Mouse (Mus musculus) stomach, postnatal 0 days (tissue): ENCODE results near the gene Gjb5. TPM values are rescaled to one million over a fixed set of nuclear protein-coding genes. Genes with fewer than 3 reads are reported as not detected.
A peak's percentile ranks its signal among the peaks of the same experiment; 100 is the strongest.

Experiments
- ATAC-seq: fragments of 200-750 bp; cut with Nextera tagmentation; 2 replicates; pipeline ENCODE4 v1.8.0; 2017; ENCODE audit not compliant: low FRiP score, low TSS enrichment
- DNase-seq: peaks from one replicate; pipeline ENCODE4 v3.0.0-alpha.2; 2016; ENCODE audit warnings: low spot score
- H3K27ac ChIP-seq: fragments of 300-500 bp; sonication (generic); replicated peaks from 2 replicates; pipeline ENCODE4 v1.5.1; 2014; ENCODE audit warnings: mild to moderate bottlenecking, control low read depth
- H3K27me3 ChIP-seq: fragments of 300-500 bp; sonication (generic); 2 replicates; pipeline ENCODE4 v1.6.1; 2014; ENCODE audit warnings: low read length; ENCODE audit not compliant: control insufficient read depth, insufficient read depth
- H3K36me3 ChIP-seq: fragments of 300-500 bp; sonication (generic); 2 replicates; pipeline ENCODE4 v1.6.1; 2014; ENCODE audit warnings: low read length, mixed read lengths; ENCODE audit not compliant: control insufficient read depth, insufficient read depth
- H3K4me1 ChIP-seq: fragments of 300-500 bp; sonication (generic); replicated peaks from 2 replicates; pipeline ENCODE4 v1.6.1; 2014; ENCODE audit warnings: antibody characterized with exemption; ENCODE audit not compliant: control insufficient read depth, insufficient read depth
- H3K4me2 ChIP-seq: fragments of 300-500 bp; sonication (generic); replicated peaks from 2 replicates; pipeline ENCODE4 v1.6.1; 2014; ENCODE audit warnings: low read depth, mild to moderate bottlenecking, control low read depth, moderate library complexity
- H3K4me3 ChIP-seq: fragments of 300-500 bp; sonication (generic); 2 replicates; pipeline ENCODE4 v1.5.1; 2014; ENCODE audit warnings: low read depth, low read length, control low read depth
- H3K9ac ChIP-seq: fragments of 300-500 bp; sonication (generic); 2 replicates; pipeline ENCODE4 v1.6.1; 2014; ENCODE audit warnings: mild to moderate bottlenecking, low read length, control low read depth, mixed read lengths
- H3K9me3 ChIP-seq: fragments of 300-500 bp; sonication (generic); 2 replicates; pipeline ENCODE4 v1.6.1; 2016; ENCODE audit warnings: low read length; ENCODE audit not compliant: control insufficient read depth
- CTCF ChIP-seq: IDR thresholded peaks from 2 replicates; pipeline ENCODE4 v1.5.1; 2016; ENCODE audit warnings: antibody characterized with exemption, low read depth, mild to moderate bottlenecking, moderate library complexity
- EP300 ChIP-seq: optimal IDR thresholded peaks from 2 replicates; pipeline ENCODE3; 2016; ENCODE audit warnings: antibody characterized with exemption
- WGBS: fragments of 180-500 bp; shearing (Covaris S2); extraction: QIAGEN DNeasy Blood & Tissue Kit; methylation state at CpG from one replicate; pipeline ENCODE4 v1.1.7; 2014; 5-methylcytosine and 5-hydroxymethylcytosine counted together
- polyA plus RNA-seq: library from polyadenylated mRNA; unstranded; fragments of >200 nt; fragmentation: Nextera tagmentation; extraction: Ambion mirVana; gene quantifications from 2 replicates; pipeline ENCODE4 v1.2.1, GENCODE M21; 2015

Gene Gjb5
- polyA plus RNA-seq, 1 experiment from 2014 or later = 3.3 TPM

- peaks cover 11% of the 10 kb centered on the region; the same call in 1 of the 2 replicates for H3K27me3 ChIP-seq
- H3K9ac ChIP-seq = peak overlapping the region; percentile 31; the same call in 1 of the 2 replicates
- H3K4me3 ChIP-seq = peak overlapping the region; percentile 30
- H3K27ac ChIP-seq = peak overlapping the region; percentile 53; the same call in 1 of the 2 replicates
- DNase-seq = no peak
- ATAC-seq = no peak
- H3K36me3 ChIP-seq = no peaks in the 10 kb centered on the region
- no peaks in the 10 kb centered on the region for H3K9me3 ChIP-seq
- H3K4me2 ChIP-seq = peak overlapping the region; percentile 46
- peaks cover 3% of the 10 kb centered on the region; the same call in 1 of the 2 replicates for H3K4me1 ChIP-seq
- WGBS = 3% methylated on average over 13 of the region's 13 CpGs
- TF ChIP-seq EP300 = no peak
- TF ChIP-seq CTCF = no peak
These were observed 28.2 kb downstream of the Gjb5 start for GRCm38 (mm10) chr4:127329751-127330150.

DNA sequence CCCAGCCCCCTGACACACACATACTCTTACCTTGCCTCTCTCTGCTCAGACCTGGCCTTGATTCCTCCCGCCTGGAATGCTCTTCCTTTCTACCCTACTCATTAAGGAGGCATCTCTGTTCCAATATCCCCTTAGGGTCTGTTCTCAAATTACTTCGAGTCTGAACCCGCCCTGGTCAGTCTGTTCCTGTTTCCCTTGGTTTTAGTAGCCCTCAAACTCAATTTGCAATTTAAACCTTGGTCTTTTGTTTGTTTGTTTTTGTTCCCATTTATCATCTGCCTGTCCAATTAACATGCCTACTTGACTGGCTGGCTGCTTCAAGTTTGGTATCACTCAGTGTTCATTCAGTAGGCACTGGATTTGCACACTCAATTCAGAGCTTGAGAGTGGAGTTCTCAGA is 28.9 kb downstream of the Gjb5 start:
- TF ChIP-seq EP300 = no peak
- no peak for TF ChIP-seq CTCF
- peaks cover 3% of the 10 kb centered on the region; the same call in 1 of the 2 replicates for H3K4me1 ChIP-seq
- no peak overlapping the region for H3K27ac ChIP-seq
- H3K36me3 ChIP-seq = no peaks in the 10 kb centered on the region
- H3K27me3 ChIP-seq = peaks cover 11% of the 10 kb centered on the region; the same call in 1 of the 2 replicates
- H3K4me3 ChIP-seq = no peak overlapping the region
- peak overlapping the region; percentile 46 for H3K4me2 ChIP-seq
- DNase-seq = no peak
- H3K9ac ChIP-seq = no peak overlapping the region
- WGBS = 16% methylated on average over 3 of the region's 3 CpGs
- H3K9me3 ChIP-seq = no peaks in the 10 kb centered on the region
- ATAC-seq = no peak

DNA sequence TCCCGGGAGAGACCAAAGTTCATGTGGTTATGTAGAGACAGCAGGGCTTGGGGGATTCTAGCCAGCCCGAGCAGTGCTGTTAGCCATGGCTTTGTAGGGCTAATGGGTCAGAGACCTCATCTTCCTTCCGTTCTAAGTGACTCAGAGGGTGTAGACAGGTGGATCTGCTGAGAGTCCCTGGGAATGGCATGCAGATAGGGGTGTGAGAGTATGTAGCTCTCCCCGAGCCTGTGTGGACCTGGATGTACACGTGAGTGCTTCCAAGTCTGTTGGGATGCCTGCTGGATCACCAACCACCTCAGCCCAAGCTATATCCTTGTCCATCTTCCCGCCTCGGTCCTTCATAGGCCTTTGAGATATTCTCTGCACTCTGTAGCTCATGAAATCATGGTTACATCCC is 29.6 kb downstream of the Gjb5 start:
- ATAC-seq (no peak), DNase-seq (no peak)
- Histone ChIP-seq H3K9me3 (no peaks in the 10 kb centered on the region), H3K4me2 (no peak overlapping the region), H3K4me3 (no peak overlapping the region), H3K27ac (no peak overlapping the region), H3K9ac (no peak overlapping the region), H3K36me3 (no peaks in the 10 kb centered on the region), H3K27me3 (peaks cover 11% of the 10 kb centered on the region; the same call in 1 of the 2 replicates), H3K4me1 (peaks cover 3% of the 10 kb centered on the region; the same call in 1 of the 2 replicates)
- no peak for TF ChIP-seq CTCF
- no peak for TF ChIP-seq EP300
- 49% methylated on average over 7 of the region's 7 CpGs for WGBS

- peaks cover 11% of the 10 kb centered on the region; the same call in 1 of the 2 replicates for H3K27me3 ChIP-seq
- WGBS = 62% methylated on average over 6 of the region's 6 CpGs
These were observed 30.2 kb downstream of the Gjb5 start for GRCm38 (mm10) chr4:127327749-127328148.

DNA sequence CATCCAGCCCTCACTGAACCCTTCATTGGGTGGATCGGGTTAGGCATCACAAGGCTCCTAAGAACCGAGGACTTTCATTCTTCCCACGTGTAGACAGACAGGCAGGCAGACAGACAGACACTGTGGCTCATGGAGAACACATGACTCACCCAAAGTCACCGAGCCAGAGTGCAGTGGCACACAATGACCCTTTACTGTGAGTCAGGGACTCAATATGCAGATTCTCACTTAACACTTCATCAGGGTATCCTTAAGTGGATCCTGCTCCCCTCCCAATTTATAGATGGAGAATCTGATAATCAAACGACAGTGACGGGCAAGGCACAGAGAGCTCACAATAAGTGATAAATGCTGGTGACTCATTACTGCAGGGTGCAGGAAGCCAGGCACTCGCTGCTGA is 30.7 kb downstream of the Gjb5 start:
- TF ChIP-seq EP300 = no peak
- no peak for TF ChIP-seq CTCF
- Histone ChIP-seq H3K9me3 (no peaks in the 10 kb centered on the region), H3K4me3 (no peak overlapping the region), H3K27ac (no peak overlapping the region), H3K27me3 (peaks cover 11% of the 10 kb centered on the region; the same call in 1 of the 2 replicates), H3K36me3 (no peaks in the 10 kb centered on the region), H3K4me2 (no peak overlapping the region), H3K4me1 (peaks cover 3% of the 10 kb centered on the region; the same call in 1 of the 2 replicates), H3K9ac (no peak overlapping the region)
- 36% methylated on average over 7 of the region's 7 CpGs for WGBS
- no peak for DNase-seq
- no peak for ATAC-seq

More at GRCm38 (mm10) chr4:127327749-127328148, 30.2 kb downstream of the Gjb5 start:
- Histone ChIP-seq H3K9ac (no peak overlapping the region), H3K4me1 (peaks cover 3% of the 10 kb centered on the region; the same call in 1 of the 2 replicates), H3K4me3 (no peak overlapping the region), H3K9me3 (no peaks in the 10 kb centered on the region), H3K4me2 (no peak overlapping the region), H3K27ac (no peak overlapping the region), H3K36me3 (no peaks in the 10 kb centered on the region)
- no peak for TF ChIP-seq CTCF
- no peak for TF ChIP-seq EP300
- ATAC-seq (no peak), DNase-seq (no peak)

- WGBS = 84% methylated on average over 5 of the region's 5 CpGs
- Histone ChIP-seq H3K4me3 (no peak overlapping the region), H3K36me3 (no peaks in the 10 kb centered on the region), H3K9ac (no peak overlapping the region), H3K27me3 (peaks cover 3% of the 10 kb centered on the region; the same call in 1 of the 2 replicates), H3K9me3 (no peaks in the 10 kb centered on the region), H3K4me2 (no peak overlapping the region), H3K4me1 (no peaks in the 10 kb centered on the region), H3K27ac (no peak overlapping the region)
- TF ChIP-seq EP300 (no peak), CTCF (no peak)
- DNase-seq = no peak
- no peak for ATAC-seq
These were observed 32.7 kb downstream of the Gjb5 start for GRCm38 (mm10) chr4:127325276-127325675.
